Mouse (Mus musculus): ENCODE measurements around the gene Pdss2. TPM values are rescaled to one million over a fixed set of nuclear protein-coding genes. Genes with fewer than 3 reads are reported as not detected.
"Not testable (repeated sequence)": the region's sequence is repeated elsewhere in the genome, so short reads cannot be mapped to it uniquely, and the experiment has no call there.

The Pdss2 gene
- polyA plus RNA-seq, 2 experiments from 2014 or later, result 8.9 to 18.1 TPM

- no peak for ATAC-seq
Measured at GRCm38 (mm10) chr10:43244262-43244806, 23.0 kb downstream of the Pdss2 start.

- ATAC-seq, result no peak
Measured at GRCm38 (mm10) chr10:43245461-43246200, 24.3 kb downstream of the Pdss2 start.

- no peak for ATAC-seq
Measured at GRCm38 (mm10) chr10:43247994-43248393, 26.7 kb downstream of the Pdss2 start.

- ATAC-seq, result no peak
Measured at GRCm38 (mm10) chr10:43252324-43252723, 31.0 kb downstream of the Pdss2 start.

GRCm38 (mm10) chr10:43256965-43257364 is 35.7 kb downstream of the Pdss2 start:
- not testable (repeated sequence) for ATAC-seq

GRCm38 (mm10) chr10:43257500-43257899 is 36.2 kb downstream of the Pdss2 start:
- ATAC-seq, result not testable (repeated sequence)

GRCm38 (mm10) chr10:43271318-43271717 is 50.0 kb downstream of the Pdss2 start:
- ATAC-seq, result no peak

GRCm38 (mm10) chr10:43272381-43272780 is 51.1 kb downstream of the Pdss2 start:
- no peak for ATAC-seq

- ATAC-seq, result no peak
Measured at GRCm38 (mm10) chr10:43273057-43273456, 51.8 kb downstream of the Pdss2 start.

GRCm38 (mm10) chr10:43275446-43275845 is 54.2 kb downstream of the Pdss2 start:
- ATAC-seq, result no peak

- ATAC-seq, result no peak
Measured at GRCm38 (mm10) chr10:43276116-43276659, 54.9 kb downstream of the Pdss2 start.

GRCm38 (mm10) chr10:43277266-43278145 is 56.2 kb downstream of the Pdss2 start:
- ATAC-seq, result no peak

- ATAC-seq, result no peak
Measured at GRCm38 (mm10) chr10:43279637-43280288, 58.5 kb downstream of the Pdss2 start.

- no peak for ATAC-seq
Measured at GRCm38 (mm10) chr10:43285541-43285940, 64.3 kb downstream of the Pdss2 start.

- ATAC-seq, result no peak
Measured at GRCm38 (mm10) chr10:43290638-43291230, 69.4 kb downstream of the Pdss2 start.

- no peak for ATAC-seq
Measured at GRCm38 (mm10) chr10:43291333-43291736, 70.0 kb downstream of the Pdss2 start.

GRCm38 (mm10) chr10:43292454-43292853 is 71.2 kb downstream of the Pdss2 start:
- no peak for ATAC-seq

GRCm38 (mm10) chr10:43294331-43294730 is 73.0 kb downstream of the Pdss2 start:
- no peak for ATAC-seq

- ATAC-seq, result no peak
Measured at GRCm38 (mm10) chr10:43308105-43308810, 87.0 kb downstream of the Pdss2 start.

- ATAC-seq, result no peak
Measured at GRCm38 (mm10) chr10:43310781-43311392, 89.6 kb downstream of the Pdss2 start.

- no peak for ATAC-seq
Measured at GRCm38 (mm10) chr10:43312211-43312610, 90.9 kb downstream of the Pdss2 start.

Data from CD4-positive, CD25-positive, alpha-beta regulatory T cell, adult 4 months (primary cell).